Mouse (Mus musculus): ENCODE measurements around the gene Fkbp7.
"Not testable (repeated sequence)": the region's sequence is repeated elsewhere in the genome, so short reads cannot be mapped to it uniquely, and the experiment has no call there.

The Fkbp7 gene

GRCm38 (mm10) chr2:76667200-76667599 lies 5.7 kb downstream of the Fkbp7 start:
- no peak for DNase-seq (ENCODE audit: extremely low spot score)

- DNase-seq (ENCODE audit: extremely low spot score): no peak
Measured at GRCm38 (mm10) chr2:76665531-76665930, 7.4 kb downstream of the Fkbp7 start.

- no peak for DNase-seq (ENCODE audit: extremely low spot score)
Measured at GRCm38 (mm10) chr2:76659419-76659818, 13.5 kb downstream of the Fkbp7 start.

- no peak for DNase-seq (ENCODE audit: extremely low spot score)
Measured at GRCm38 (mm10) chr2:76658551-76658950, 14.4 kb downstream of the Fkbp7 start.

- DNase-seq (ENCODE audit: extremely low spot score): no peak
Measured at GRCm38 (mm10) chr2:76655982-76656381, 16.9 kb downstream of the Fkbp7 start.

GRCm38 (mm10) chr2:76655444-76655843 lies 17.5 kb downstream of the Fkbp7 start:
- no peak for DNase-seq (ENCODE audit: extremely low spot score)

GRCm38 (mm10) chr2:76654646-76655045 lies 18.3 kb downstream of the Fkbp7 start:
- no peak for DNase-seq (ENCODE audit: extremely low spot score)

- DNase-seq (ENCODE audit: extremely low spot score): no peak
Measured at GRCm38 (mm10) chr2:76653070-76653469, 19.8 kb downstream of the Fkbp7 start.

GRCm38 (mm10) chr2:76648666-76649141 lies 24.2 kb downstream of the Fkbp7 start:
- no peak for DNase-seq (ENCODE audit: extremely low spot score)

- DNase-seq (ENCODE audit: extremely low spot score): peak; percentile 100
Measured at GRCm38 (mm10) chr2:76647883-76648570, 24.9 kb downstream of the Fkbp7 start, which contains the start of the genes Prkra and Pjvk. Gene Prkra, minus strand, starts transcription at chr2:76648015. Gene Pjvk, plus strand, starts transcription at chr2:76648476.

GRCm38 (mm10) chr2:76647441-76647869 lies 25.5 kb downstream of the Fkbp7 start:
- DNase-seq (ENCODE audit: extremely low spot score): no peak

GRCm38 (mm10) chr2:76643801-76644200 lies 29.1 kb downstream of the Fkbp7 start:
- DNase-seq (ENCODE audit: extremely low spot score): no peak

GRCm38 (mm10) chr2:76639637-76640036 lies 33.3 kb downstream of the Fkbp7 start:
- no peak for DNase-seq (ENCODE audit: extremely low spot score)

GRCm38 (mm10) chr2:76631600-76631999 lies 41.3 kb downstream of the Fkbp7 start:
- no peak for DNase-seq (ENCODE audit: extremely low spot score)

- DNase-seq (ENCODE audit: extremely low spot score): no peak
Measured at GRCm38 (mm10) chr2:76630293-76630692, 42.6 kb downstream of the Fkbp7 start.

- DNase-seq (ENCODE audit: extremely low spot score): not testable (repeated sequence)
Measured at GRCm38 (mm10) chr2:76622316-76622715, 50.6 kb downstream of the Fkbp7 start.

- peak; percentile 4 for DNase-seq (ENCODE audit: extremely low spot score)
Measured at GRCm38 (mm10) chr2:76621724-76622123, 51.2 kb downstream of the Fkbp7 start.

- DNase-seq (ENCODE audit: extremely low spot score): no peak
Measured at GRCm38 (mm10) chr2:76620188-76620587, 52.7 kb downstream of the Fkbp7 start.

- DNase-seq (ENCODE audit: extremely low spot score): peak; percentile 24
Measured at GRCm38 (mm10) chr2:76618078-76618477, 54.8 kb downstream of the Fkbp7 start.

Measured in embryo, embryonic 9.5 days (tissue).